Mouse (Mus musculus) cerebellum, adult 2 months (tissue): Measurements from ENCODE around the gene Uba3.

Experiments
- CTCF ChIP-seq: fragments of 200-500 bp; IDR thresholded peaks from 2 replicates; pipeline ENCODE4 v1.5.1; 2011; ENCODE audit warnings: low read depth, mild to moderate bottlenecking, control low read depth, low read length, moderate library complexity, borderline replicate concordance; ENCODE audit not compliant: insufficient read depth
- POLR2A ChIP-seq: fragments of 200-500 bp; IDR thresholded peaks from 2 replicates; pipeline ENCODE4 v1.6.1; 2011; ENCODE audit warnings: low read length, control low read depth, borderline replicate concordance; ENCODE audit not compliant: insufficient read depth

GRCm38 (mm10) chr6:97142611-97143010 lies 62.8 kb downstream of the Uba3 start:
- TF ChIP-seq CTCF: no peak
- no peak for TF ChIP-seq POLR2A
